Mouse (Mus musculus) hindbrain, embryonic 14.5 days (tissue): ENCODE measurements around the gene Cplx1. TPM values are rescaled to one million over a fixed set of nuclear protein-coding genes. Genes with fewer than 3 reads are reported as not detected.

Experiments
- ATAC-seq: fragments of 200-750 bp; cut with Nextera tagmentation; 2 replicates; pipeline ENCODE4 v1.8.0; 2017; ENCODE audit warnings: moderate number of reproducible peaks, mild to moderate bottlenecking, moderate TSS enrichment, moderate library complexity; ENCODE audit not compliant: low FRiP score
- DNase-seq: peaks from one replicate; pipeline ENCODE4 v3.0.0-alpha.2; 2015; ENCODE audit warnings: low spot score
- H3K27ac ChIP-seq: fragments of 300-500 bp; sonication (generic); 2 replicates; pipeline ENCODE4 v1.5.1; 2014; ENCODE audit warnings: mild to moderate bottlenecking, moderate library complexity
- H3K27me3 ChIP-seq: fragments of 300-500 bp; sonication (generic); 2 replicates; pipeline ENCODE4 v1.6.1; 2014; ENCODE audit warnings: mild to moderate bottlenecking, low read length, mixed read lengths; ENCODE audit not compliant: control insufficient read depth, insufficient read depth
- H3K36me3 ChIP-seq: fragments of 300-500 bp; sonication (generic); replicated peaks from 2 replicates; pipeline ENCODE4 v1.6.1; 2014; ENCODE audit not compliant: control insufficient read depth, insufficient read depth
- H3K4me1 ChIP-seq: fragments of 300-500 bp; sonication (generic); replicated peaks from 2 replicates; pipeline ENCODE4 v1.6.1; 2014; ENCODE audit warnings: antibody characterized with exemption, low read length, mixed read lengths; ENCODE audit not compliant: control insufficient read depth, insufficient read depth
- H3K4me2 ChIP-seq: fragments of 300-500 bp; sonication (generic); replicated peaks from 2 replicates; pipeline ENCODE4 v1.6.1; 2014; ENCODE audit warnings: mild to moderate bottlenecking, moderate library complexity
- H3K4me3 ChIP-seq: fragments of 300-500 bp; sonication (generic); replicated peaks from 2 replicates; pipeline ENCODE4 v1.5.1; 2014; ENCODE audit warnings: mild to moderate bottlenecking, low read length
- H3K9ac ChIP-seq: fragments of 300-500 bp; sonication (generic); 2 replicates; pipeline ENCODE4 v1.6.1; 2014
- H3K9me3 ChIP-seq: fragments of 300-500 bp; sonication (generic); 2 replicates; pipeline ENCODE4 v1.6.1; 2016; ENCODE audit warnings: low read length; ENCODE audit not compliant: control insufficient read depth
- WGBS: fragments of 180-500 bp; shearing (Covaris S2); extraction: QIAGEN DNeasy Blood & Tissue Kit; methylation state at CpG from one replicate; pipeline ENCODE4 v1.1.7; 2014; 5-methylcytosine and 5-hydroxymethylcytosine counted together
- polyA plus RNA-seq: library from polyadenylated mRNA; unstranded; fragments of >200 nt; fragmentation: Nextera tagmentation; extraction: Ambion mirVana; gene quantifications from 2 replicates; pipeline ENCODE4 v1.2.1, GENCODE M21; 2014

Cplx1 gene
- polyA plus RNA-seq, 1 experiment from 2014 or later, result 169 TPM

DNA sequence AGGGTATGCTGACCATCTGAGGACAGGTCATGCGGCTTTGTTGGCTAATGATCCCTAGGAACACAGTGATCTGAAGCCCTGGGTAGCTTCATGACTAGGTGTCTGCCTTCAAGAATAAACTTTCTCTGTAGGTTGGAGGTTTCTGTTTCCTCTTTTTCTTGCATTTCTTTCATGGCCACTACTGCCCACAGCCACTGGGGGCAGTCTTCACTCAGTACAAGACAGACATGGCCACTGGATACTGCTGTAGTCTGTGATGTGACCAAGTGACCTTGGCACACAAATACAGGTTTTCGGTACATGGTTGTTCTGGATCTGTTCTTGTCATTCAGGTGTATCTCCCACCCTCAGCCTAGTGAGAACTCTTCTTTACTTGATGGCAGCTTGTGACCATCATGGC is 64.6 kb downstream of the Cplx1 start:
- DNase-seq (no peak), ATAC-seq (no peak)
- H3K9me3 ChIP-seq, result no peaks in the 10 kb centered on the region
- H3K4me2 ChIP-seq, result no peak overlapping the region
- H3K4me3 ChIP-seq, result no peak overlapping the region
- peaks cover 63% of the 10 kb centered on the region for H3K36me3 ChIP-seq
- no peaks in the 10 kb centered on the region for H3K4me1 ChIP-seq
- 97% methylated on average over 2 of the region's 2 CpGs for WGBS
- H3K27me3 ChIP-seq, result no peaks in the 10 kb centered on the region
- no peak overlapping the region for H3K9ac ChIP-seq
- no peak overlapping the region for H3K27ac ChIP-seq

DNA sequence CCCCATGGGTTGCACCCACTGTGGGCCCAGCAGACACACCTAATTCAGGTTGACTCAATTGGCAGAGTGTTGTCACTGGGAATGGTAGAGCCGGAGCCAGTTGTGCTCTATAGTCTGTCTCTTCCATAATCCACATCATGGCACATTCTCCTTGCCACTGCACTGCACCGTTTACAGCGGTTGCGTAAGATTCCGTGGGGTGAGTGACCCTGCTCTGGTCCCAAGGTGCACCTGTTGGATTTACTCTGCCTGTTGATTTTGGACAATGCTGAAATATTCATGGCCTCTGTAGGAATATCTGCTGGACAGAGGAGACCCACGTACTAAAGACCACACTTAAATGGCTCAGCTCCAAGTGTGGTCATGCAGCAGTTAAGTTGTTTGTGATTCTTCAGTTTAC is 66.8 kb downstream of the Cplx1 start:
- no peak for DNase-seq
- Histone ChIP-seq H3K27me3 (no peaks in the 10 kb centered on the region), H3K9ac (no peak overlapping the region), H3K4me3 (no peak overlapping the region), H3K36me3 (peaks cover 61% of the 10 kb centered on the region), H3K4me1 (no peaks in the 10 kb centered on the region), H3K27ac (no peak overlapping the region), H3K9me3 (no peaks in the 10 kb centered on the region), H3K4me2 (no peak overlapping the region)
- WGBS, result 94% methylated on average over 6 of the region's 6 CpGs
- ATAC-seq, result no peak

DNA sequence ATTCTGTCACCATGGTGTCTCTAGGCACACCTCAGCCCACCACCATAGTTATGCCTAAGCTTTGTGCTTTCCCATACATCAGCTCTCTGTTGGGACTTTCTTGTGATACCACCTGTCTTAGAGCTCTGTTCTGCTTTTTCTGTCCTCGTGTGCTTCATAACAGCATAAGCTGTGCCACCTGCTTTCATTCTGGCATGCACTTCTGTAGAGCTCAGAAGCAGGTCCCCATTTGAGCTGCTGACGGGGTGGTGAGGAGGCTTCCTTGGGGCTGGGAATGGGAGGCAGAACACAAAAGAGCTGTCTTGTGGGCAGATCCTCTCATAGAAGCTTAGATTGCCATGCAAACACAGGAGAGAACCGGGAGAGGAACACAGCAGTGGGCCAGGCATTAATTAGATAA is 73.8 kb downstream of the Cplx1 start:
- no peaks in the 10 kb centered on the region for H3K9me3 ChIP-seq
- H3K27me3 ChIP-seq, result no peaks in the 10 kb centered on the region
- H3K9ac ChIP-seq, result no peak overlapping the region
- no peak for ATAC-seq
- H3K4me1 ChIP-seq, result no peaks in the 10 kb centered on the region
- peaks cover 82% of the 10 kb centered on the region for H3K36me3 ChIP-seq
- H3K4me3 ChIP-seq, result no peak overlapping the region
- no peak overlapping the region for H3K4me2 ChIP-seq
- no peak for DNase-seq
- 95% methylated on average over 3 of the region's 3 CpGs for WGBS
- H3K27ac ChIP-seq, result no peak overlapping the region

DNA sequence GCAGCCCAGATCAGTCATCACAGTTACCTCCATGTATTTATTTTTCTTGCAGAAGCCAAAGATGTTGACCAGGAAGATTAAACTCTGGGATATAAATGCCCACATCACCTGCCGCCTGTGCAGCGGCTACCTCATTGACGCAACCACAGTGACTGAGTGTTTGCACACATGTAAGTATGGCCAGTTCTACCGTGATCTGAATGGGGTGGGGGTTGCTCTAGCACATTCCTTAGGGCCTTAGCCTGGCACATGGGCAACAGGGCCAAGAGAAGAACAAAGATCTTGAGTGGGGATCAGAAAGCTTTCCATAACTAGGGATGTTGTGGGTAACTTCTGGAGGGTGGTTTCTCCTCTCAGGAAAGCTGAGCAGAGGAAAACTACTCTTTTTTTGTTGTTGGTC is 76.1 kb downstream of the Cplx1 start:
- no peak overlapping the region for H3K4me2 ChIP-seq
- no peaks in the 10 kb centered on the region for H3K27me3 ChIP-seq
- H3K4me3 ChIP-seq, result no peak overlapping the region
- H3K4me1 ChIP-seq, result peaks cover 6% of the 10 kb centered on the region; the same call in 1 of the 2 replicates
- no peak overlapping the region for H3K27ac ChIP-seq
- H3K36me3 ChIP-seq, result peaks cover 70% of the 10 kb centered on the region
- no peak for ATAC-seq
- DNase-seq, result no peak
- WGBS, result 87% methylated on average over 4 of the region's 4 CpGs
- no peak overlapping the region for H3K9ac ChIP-seq
- no peaks in the 10 kb centered on the region for H3K9me3 ChIP-seq

DNA sequence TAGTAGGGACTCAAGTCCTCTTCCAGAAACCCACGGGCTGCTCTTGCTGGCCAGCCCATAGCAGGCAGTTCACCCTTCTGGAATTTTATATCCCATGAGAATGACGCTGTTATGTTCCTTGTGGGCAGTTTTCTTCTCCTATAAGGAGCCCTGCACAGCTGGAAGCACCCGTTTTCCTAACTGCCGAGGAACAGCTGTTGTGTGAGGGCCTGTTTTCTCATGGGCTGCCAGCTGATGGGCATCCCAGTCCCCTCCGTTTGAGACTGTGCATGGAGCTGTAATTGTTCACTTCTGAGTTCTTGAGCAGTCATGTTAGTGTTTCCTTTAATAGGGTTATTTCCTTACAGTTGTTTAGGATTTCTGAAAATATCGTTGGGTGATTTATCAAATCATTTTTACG is 80.2 kb downstream of the Cplx1 start:
- Histone ChIP-seq H3K4me2 (no peak overlapping the region), H3K27me3 (no peaks in the 10 kb centered on the region), H3K4me3 (no peak overlapping the region), H3K9me3 (no peaks in the 10 kb centered on the region), H3K36me3 (peaks cover 29% of the 10 kb centered on the region), H3K27ac (no peak overlapping the region), H3K4me1 (peaks cover 12% of the 10 kb centered on the region; the same call in 1 of the 2 replicates), H3K9ac (no peak overlapping the region)
- 78% methylated on average over 7 of the region's 7 CpGs for WGBS
- no peak for DNase-seq
- no peak for ATAC-seq

Other genes starting within 250 kb of the Cplx1 start
- 2.3 and 2.9 TPM in 2 replicates for gene Pigg, start 237.4 kb downstream of the Cplx1 start, polyA plus RNA-seq
- gene Gm42517, start 182.1 kb downstream of the Cplx1 start, polyA plus RNA-seq, result 4.3 and 6.1 TPM in 2 replicates
- 0.28 TPM in 1 of 2 replicates, not detected in the other for gene Pde6b, start 161.6 kb downstream of the Cplx1 start, polyA plus RNA-seq
- 425 and 497 TPM in 2 replicates for gene Atp5k, start 115.6 kb downstream of the Cplx1 start, polyA plus RNA-seq
- 0.08 TPM in 1 of 2 replicates, not detected in the other for gene Mfsd7a, start 101.1 kb downstream of the Cplx1 start, polyA plus RNA-seq
- gene Pcgf3, start 88.8 kb downstream of the Cplx1 start, polyA plus RNA-seq, result 31.2 and 33.4 TPM in 2 replicates
- gene Gak, start 79.7 kb upstream of the Cplx1 start, polyA plus RNA-seq, result 46.4 and 47.2 TPM in 2 replicates
- gene Tmem175, start 79.7 kb upstream of the Cplx1 start, polyA plus RNA-seq, result 27.2 and 29.7 TPM in 2 replicates
- 9.8 and 11.3 TPM in 2 replicates for gene Idua, start 110.3 kb upstream of the Cplx1 start, polyA plus RNA-seq
- gene Dgkq, start 119.6 kb upstream of the Cplx1 start, polyA plus RNA-seq, result 25.3 and 28.4 TPM in 2 replicates
- gene Slc26a1, start 125.5 kb upstream of the Cplx1 start, polyA plus RNA-seq, result 3.2 and 3.5 TPM in 2 replicates
- gene Fgfrl1, start 142.4 kb upstream of the Cplx1 start, polyA plus RNA-seq, result 7.0 and 9.6 TPM in 2 replicates
- not detected in 2 replicates for gene Rnf212, start 225.0 kb upstream of the Cplx1 start, polyA plus RNA-seq
- gene Tmed11, start 245.3 kb upstream of the Cplx1 start, polyA plus RNA-seq, result not detected in 2 replicates